Mouse (Mus musculus) megakaryocyte progenitor cell, adult 5-6 weeks (primary cell): ENCODE measurements at regions not wholly inside any gene's neighbourhood (a gene's known extent, or its start where the extent isn't known, plus 50 kb on each side); places are given as distances from the start of the nearest gene placed in this dataset.
A peak's percentile ranks its signal among the peaks of the same experiment; 100 is the strongest.

Experiments
- ATAC-seq: replicated peaks from 2 replicates; pipeline ENCODE4 v1.8.0; 2016; ENCODE audit warnings: mild to moderate bottlenecking, moderate TSS enrichment, inconsistent platforms; ENCODE audit not compliant: poor library complexity

- ATAC-seq: peak; percentile 100
These were observed 111.3 kb upstream of the Trpm3 start for GRCm38 (mm10) chr19:22027577-22027976.

DNA sequence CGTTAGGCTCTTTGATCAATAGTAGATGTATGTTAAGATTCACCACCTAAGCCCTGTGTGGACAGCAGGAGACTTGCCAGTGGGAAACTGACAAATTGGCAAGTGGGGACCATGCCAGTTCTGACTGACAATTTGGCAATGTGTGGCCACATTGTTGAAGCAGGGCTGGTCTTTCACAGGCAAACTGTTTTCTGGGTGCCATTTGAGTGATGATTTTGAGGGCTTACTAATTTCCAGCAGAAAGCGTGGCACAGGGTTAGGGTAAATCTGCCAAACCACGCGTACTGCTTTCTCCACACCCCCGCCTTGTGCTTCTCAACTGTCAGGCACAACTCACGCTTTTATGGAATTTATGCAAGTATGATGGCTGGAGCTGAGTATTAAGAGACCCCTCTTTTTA, 91.2 kb upstream of the Trpm3 start:
- no peak for ATAC-seq

DNA sequence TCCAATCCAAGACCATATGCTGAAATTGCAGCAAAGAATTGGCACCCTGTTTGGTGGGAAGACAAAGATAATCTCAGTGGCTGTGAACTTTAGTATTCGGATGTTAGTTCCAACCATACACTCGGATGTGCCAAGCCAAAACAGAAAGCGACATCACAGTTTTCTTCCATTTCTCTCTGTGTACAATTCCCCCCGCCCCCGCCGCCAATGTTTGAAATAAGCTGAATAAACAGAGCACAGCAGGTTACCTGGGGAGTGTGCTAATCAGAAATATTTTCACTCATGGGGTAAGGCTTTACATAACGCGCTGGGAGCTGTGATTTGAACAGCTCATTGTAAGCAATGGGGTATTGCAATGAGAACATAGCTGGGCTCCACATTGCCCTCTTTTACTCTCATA, 72.5 kb upstream of the Trpm3 start:
- no peak for ATAC-seq

- no peak for ATAC-seq
These were observed 68.4 kb upstream of the Trpm3 start for GRCm38 (mm10) chr19:22070246-22071030.

DNA sequence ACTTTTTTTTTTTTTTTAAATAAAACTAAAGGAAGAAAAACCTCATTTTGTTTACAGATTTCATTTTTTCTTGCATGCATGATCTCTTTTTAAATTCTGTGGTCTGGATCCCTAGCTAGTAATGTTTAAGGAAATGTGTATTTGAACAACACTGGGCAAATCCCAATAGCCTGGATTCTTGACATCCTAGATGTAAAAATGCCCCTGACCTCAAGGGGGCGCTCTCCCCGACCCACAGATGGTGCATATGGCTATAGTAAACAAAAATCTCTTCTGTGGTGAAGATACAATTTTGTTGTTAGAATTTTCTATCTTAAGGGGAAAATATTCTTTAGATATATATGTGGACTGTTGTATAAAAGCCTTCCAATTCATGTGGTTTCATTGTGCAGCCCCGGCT, 67.1 kb upstream of the Trpm3 start:
- no peak for ATAC-seq

- ATAC-seq: no peak
These were observed 64.8 kb upstream of the Trpm3 start for GRCm38 (mm10) chr19:22074042-22074441.

DNA sequence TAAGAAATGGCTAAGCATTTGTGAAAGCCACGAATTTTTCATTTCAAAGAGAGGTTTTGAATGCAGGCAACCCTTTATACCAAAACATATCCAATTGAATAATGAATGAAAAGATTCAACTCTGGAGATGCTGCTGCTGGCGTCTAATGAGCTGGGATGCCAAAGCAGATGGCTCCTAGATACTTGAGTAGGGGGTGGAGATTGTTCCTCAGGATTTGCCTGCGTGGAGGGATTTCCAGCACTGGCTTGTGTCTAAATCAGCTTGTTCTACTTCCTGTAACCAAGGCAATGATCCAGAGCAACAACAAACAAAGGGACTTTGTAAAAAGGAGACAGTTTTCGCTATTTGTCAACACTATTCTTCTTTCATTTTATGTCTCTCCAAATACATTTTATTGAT, 57.4 kb upstream of the Trpm3 start:
- no peak for ATAC-seq
